Mouse (Mus musculus) MEL (cell line): ENCODE results near the gene Adcy4. TPM values are rescaled to one million over a fixed set of nuclear protein-coding genes. Genes with fewer than 3 reads are reported as not detected.

Source experiments
- DNase-seq: peaks from one replicate; pipeline ENCODE4 v3.0.0; 2011; ENCODE audit warnings: low read depth, low spot score
- H3K27ac ChIP-seq: 2 replicates; pipeline ENCODE4 v1.5.1; 2012; ENCODE audit warnings: low read depth, mild to moderate bottlenecking, control low read depth, low read length, moderate library complexity; ENCODE audit not compliant: control insufficient read depth
- H3K27me3 ChIP-seq, 2 experiments: fragments of 150-350 bp in 1 of 2; sonication (generic) in 1 of 2; 2 replicates each; pipeline ENCODE4 v1.6.1; 2012; ENCODE audit warnings: low read length in 2 of 2, mild to moderate bottlenecking in 2 of 2, improper control_type of control experiment in 1 of 2, moderate library complexity in 1 of 2; ENCODE audit not compliant: insufficient read depth in 2 of 2, control insufficient read depth in 1 of 2
- H3K36me3 ChIP-seq, 2 experiments: 2 replicates each; pipeline ENCODE4 v1.6.1; 2012 to 2014; ENCODE audit warnings: low read length in 2 of 2, improper control_type of control experiment in 1 of 2, inconsistent platforms in 1 of 2, mild to moderate bottlenecking in 1 of 2; ENCODE audit not compliant: insufficient read depth in 2 of 2, control insufficient read depth in 1 of 2
- H3K4me1 ChIP-seq, 2 experiments: fragments of 150-350 bp in 1 of 2; sonication (generic) in 1 of 2; 2 replicates each; pipeline ENCODE4 v1.6.1; 2012; ENCODE audit warnings: low read length in 2 of 2, improper control_type of control experiment in 1 of 2, mild to moderate bottlenecking in 1 of 2; ENCODE audit not compliant: insufficient read depth in 2 of 2, control insufficient read depth in 1 of 2
- H3K4me3 ChIP-seq, 2 experiments: fragments of 150-350 bp in 1 of 2; sonication (generic) in 1 of 2; 2 replicates each; pipeline ENCODE4 v1.5.1; 2012; ENCODE audit warnings: low read depth in 2 of 2, low read length in 2 of 2, mild to moderate bottlenecking in 2 of 2, moderate library complexity in 2 of 2, control low read depth in 1 of 2, improper control_type of control experiment in 1 of 2; ENCODE audit not compliant: control insufficient read depth in 1 of 2, insufficient read depth in 1 of 2
- H3K79me2 ChIP-seq: 2 replicates; pipeline ENCODE4 v1.6.1; 2012; ENCODE audit warnings: mild to moderate bottlenecking, low read length, moderate library complexity; ENCODE audit not compliant: control insufficient read depth, poor library complexity, insufficient read depth
- H3K9ac ChIP-seq: 2 replicates; pipeline ENCODE4 v1.6.1; 2012; ENCODE audit warnings: low read depth, mild to moderate bottlenecking, control low read depth, low read length, moderate library complexity; ENCODE audit not compliant: control insufficient read depth, poor library complexity, severe bottlenecking
- H3K9me3 ChIP-seq: fragments of 150-350 bp; sonication (generic); replicated peaks from 2 replicates; pipeline ENCODE4 v1.6.1; 2012; ENCODE audit warnings: mild to moderate bottlenecking, low read length, improper control_type of control experiment, moderate library complexity; ENCODE audit not compliant: insufficient read depth
- CHD1 ChIP-seq: IDR thresholded peaks from 2 replicates; pipeline ENCODE4 v1.6.1; 2012; ENCODE audit warnings: low read depth, mild to moderate bottlenecking, inconsistent platforms, low read length, improper control_type of control experiment
- E2F4 ChIP-seq: IDR thresholded peaks from 2 replicates; pipeline ENCODE4 v1.6.1; 2011; ENCODE audit warnings: low read depth, low read length, improper control_type of control experiment, borderline replicate concordance
- GATA1 ChIP-seq: IDR thresholded peaks from 2 replicates; pipeline ENCODE4 v1.6.1; 2011; ENCODE audit warnings: low read depth, low read length, improper control_type of control experiment
- HCFC1 ChIP-seq: IDR thresholded peaks from 2 replicates; pipeline ENCODE4 v1.6.1; 2012; ENCODE audit warnings: low read depth, mild to moderate bottlenecking, inconsistent platforms, low read length, improper control_type of control experiment, moderate library complexity
- JUND ChIP-seq: IDR thresholded peaks from 2 replicates; pipeline ENCODE4 v1.6.1; 2011; ENCODE audit warnings: low read depth, mild to moderate bottlenecking, improper control_type of control experiment, low read length
- KAT2A ChIP-seq: conservative IDR thresholded peaks from 2 replicates; pipeline ENCODE4 v1.6.1; 2012; ENCODE audit warnings: low read depth, low read length, improper control_type of control experiment, inconsistent platforms
- MAZ ChIP-seq: IDR thresholded peaks from 2 replicates; pipeline ENCODE4 v1.6.1; 2012; ENCODE audit warnings: low read depth, mild to moderate bottlenecking, inconsistent platforms, low read length, improper control_type of control experiment
- MYB ChIP-seq: IDR thresholded peaks from 2 replicates; pipeline ENCODE4 v1.6.1; 2011; ENCODE audit warnings: mild to moderate bottlenecking, low read depth, low read length, improper control_type of control experiment
- POLR2AphosphoS2 ChIP-seq: IDR thresholded peaks from 2 replicates; pipeline ENCODE4 v1.6.1; 2011; ENCODE audit warnings: low read length, improper control_type of control experiment
- RAD21 ChIP-seq: IDR thresholded peaks from 2 replicates; pipeline ENCODE4 v1.6.1; 2011; ENCODE audit warnings: mild to moderate bottlenecking, low read depth, low read length, improper control_type of control experiment
- SIN3A ChIP-seq: IDR thresholded peaks from 2 replicates; pipeline ENCODE4 v1.6.1; 2012; ENCODE audit warnings: low read length, improper control_type of control experiment, inconsistent platforms
- SMC3 ChIP-seq: IDR thresholded peaks from 2 replicates; pipeline ENCODE4 v1.6.1; 2011; ENCODE audit warnings: low read depth, low read length, improper control_type of control experiment
- TBP ChIP-seq: IDR thresholded peaks from 2 replicates; pipeline ENCODE4 v1.8.0; 2011; ENCODE audit warnings: low read depth, low read length, improper control_type of control experiment
- TCF12 ChIP-seq: IDR thresholded peaks from 2 replicates; pipeline ENCODE4 v1.6.1; 2014; ENCODE audit warnings: low read depth, mild to moderate bottlenecking, inconsistent platforms, low read length, improper control_type of control experiment, moderate library complexity
- USF2 ChIP-seq, 2 experiments: IDR thresholded peaks; 2 replicates each; pipeline ENCODE4 v1.6.1; 2011 to 2012; ENCODE audit warnings: improper control_type of control experiment in 2 of 2, low read length in 2 of 2, borderline replicate concordance in 1 of 2, inconsistent platforms in 1 of 2, low read depth in 1 of 2, mild to moderate bottlenecking in 1 of 2; ENCODE audit not compliant: insufficient read depth in 1 of 2
- ZMIZ1 ChIP-seq: IDR thresholded peaks from 2 replicates; pipeline ENCODE4 v1.6.1; 2012; ENCODE audit warnings: low read depth, mild to moderate bottlenecking, inconsistent platforms, low read length, improper control_type of control experiment, moderate library complexity
- polyA plus RNA-seq, 2 experiments: library from polyadenylated mRNA; stranded (reverse) in 1 of 2; unstranded in 1 of 2; fragments of >175 nt in 1 of 2; fragments of >200 nt in 1 of 2; gene quantifications; 2 replicates each; pipeline versions ENCODE4 v1.2.1 to v1.2.4; 2012; ENCODE audit warnings: low replicate concordance in 2 of 2, low read depth in 1 of 2; ENCODE audit not compliant: insufficient read length in 2 of 2, insufficient read depth in 1 of 2, missing spikeins in 1 of 2
- total RNA-seq: library from RNA; depleted of rRNA; stranded (reverse); fragments of 300-350 nt; gene quantifications from 2 replicates; pipeline ENCODE4 v1.2.3, GENCODE M21; 2012

Adcy4 gene
- total and polyA plus RNA-seq, 3 experiments: 0.19 to 0.35 TPM; not detected in 1

DNA sequence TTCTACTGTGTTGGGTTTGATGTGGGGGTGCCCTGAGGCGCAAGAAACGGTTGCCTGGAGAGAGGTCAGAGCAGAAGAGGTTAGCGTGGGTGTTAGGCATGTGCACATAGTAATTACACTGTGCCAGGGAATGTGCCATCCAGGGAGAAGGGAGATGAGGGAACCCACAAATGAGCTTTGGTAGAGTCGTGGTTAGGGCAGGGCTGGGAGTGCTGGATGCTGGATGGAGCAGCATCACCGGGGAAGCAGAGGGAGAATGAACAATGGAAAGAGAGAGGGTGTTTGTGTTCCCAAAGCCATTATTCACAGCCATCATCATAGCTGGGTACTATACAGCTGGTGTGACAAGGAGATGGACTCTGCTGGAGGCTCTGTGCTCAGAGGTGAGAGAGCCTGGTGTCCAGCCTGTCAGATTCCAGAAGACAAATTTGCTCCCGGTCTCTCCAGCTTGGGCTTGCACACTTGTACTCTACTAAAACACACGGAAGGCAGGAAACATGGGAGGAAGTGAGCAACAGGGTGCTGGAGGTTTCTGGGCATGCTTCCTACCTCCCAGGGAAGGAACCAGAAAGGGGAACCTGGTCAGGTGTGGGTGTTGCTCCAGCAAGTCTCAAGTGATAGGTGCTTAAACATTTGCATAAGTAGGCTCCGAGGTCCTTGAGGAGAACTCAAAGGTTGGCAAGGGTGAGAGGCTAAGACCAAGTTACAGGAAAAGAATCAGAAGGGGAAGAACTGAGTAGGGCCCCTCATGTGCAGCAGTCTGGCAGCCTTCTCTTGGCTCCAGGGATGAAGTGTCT is 55.8 kb downstream of the Adcy4 start:
- Histone ChIP-seq H3K79me2 (no peaks in the 10 kb centered on the region), H3K4me1 (peaks cover 22 to 41% of the 10 kb centered on the region in 2 experiments), H3K27ac (no peak overlapping the region), H3K9ac (no peak overlapping the region), H3K9me3 (no peaks in the 10 kb centered on the region), H3K4me3 (no peak overlapping the region), H3K36me3 (peaks cover 0 to 33% of the 10 kb centered on the region in 2 experiments; a peak in 2 of 4 replicates), H3K27me3 (no peaks in the 10 kb centered on the region)
- TF ChIP-seq SMC3: no peak
- no peak for TF ChIP-seq KAT2A
- no peak for TF ChIP-seq CHD1
- TF ChIP-seq TCF12: no peak
- TF ChIP-seq MYB: no peak
- no peak for TF ChIP-seq JUND
- no peak for TF ChIP-seq POLR2AphosphoS2
- no peak for TF ChIP-seq TBP
- TF ChIP-seq RAD21: no peak
- DNase-seq: no peak

DNA sequence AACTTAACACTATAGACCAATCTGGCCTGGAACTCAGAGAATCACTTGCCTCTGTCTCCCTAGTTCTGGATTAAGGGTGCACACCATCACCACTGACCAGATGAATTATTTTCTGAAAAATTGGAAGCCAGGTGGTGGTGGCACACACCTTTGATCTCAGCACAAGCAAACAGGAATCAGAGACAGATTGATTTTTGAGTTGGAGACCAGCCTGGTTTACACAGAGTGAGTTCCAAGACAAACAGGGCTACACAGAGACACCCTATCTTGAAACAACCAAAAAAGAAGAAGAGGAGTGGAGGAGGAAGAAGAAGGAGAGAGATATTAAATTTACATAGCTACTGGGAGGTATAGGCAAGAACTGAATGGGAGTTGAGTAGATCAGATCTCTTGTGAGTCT is 57.6 kb downstream of the Adcy4 start:
- Histone ChIP-seq H3K36me3 (peaks cover 0 to 37% of the 10 kb centered on the region in 2 experiments; a peak in 2 of 4 replicates), H3K4me1 (peaks cover 26 to 46% of the 10 kb centered on the region in 2 experiments)
- TF ChIP-seq ZMIZ1 (no peak), HCFC1 (no peak), USF2 (IDR thresholded peaks at IDR 0.05; ENCODE audit: borderline replicate concordance in 1 of 2, insufficient read depth in 1 of 2, low read depth in 1 of 2, low read length in 2 of 2) (no peak), MAZ (no peak), SMC3 (no peak), CHD1 (no peak), SIN3A (no peak), E2F4 (no peak), GATA1 (no peak)
- TF ChIP-seq, all 39 proteins: peak for 0
- no peaks in the 10 kb centered on the region for H3K9me3 ChIP-seq
- no peak overlapping the region for H3K4me3 ChIP-seq
- H3K27me3 ChIP-seq: no peaks in the 10 kb centered on the region
- no peak for DNase-seq
- no peak overlapping the region for H3K27ac ChIP-seq
- no peak overlapping the region for H3K9ac ChIP-seq
- peaks cover 2% of the 10 kb centered on the region; the same call in 1 of the 2 replicates for H3K79me2 ChIP-seq
